Mouse (Mus musculus) embryonic facial prominence, embryonic 10.5 days (tissue): ENCODE results near the gene Fbxw21. TPM values are rescaled to one million over a fixed set of nuclear protein-coding genes. Genes with fewer than 3 reads are reported as not detected.
"Not testable (repeated sequence)": the region's sequence is repeated elsewhere in the genome, so short reads cannot be mapped to it uniquely, and the experiment has no call there.

Source experiments
- DNase-seq: peaks from one replicate; pipeline ENCODE4 v3.0.0-alpha.2; 2017; ENCODE audit warnings: low spot score
- H3K27ac ChIP-seq: fragments of 300-500 bp; sonication (generic); replicated peaks from 2 replicates; pipeline ENCODE4 v1.5.1; 2016; ENCODE audit warnings: mild to moderate bottlenecking
- H3K27me3 ChIP-seq: fragments of 300-500 bp; sonication (generic); replicated peaks from 2 replicates; pipeline ENCODE4 v1.6.1; 2016; ENCODE audit warnings: low read depth, mild to moderate bottlenecking; ENCODE audit not compliant: poor library complexity, severe bottlenecking
- H3K36me3 ChIP-seq: fragments of 300-500 bp; sonication (generic); replicated peaks from 2 replicates; pipeline ENCODE4 v1.6.1; 2016; ENCODE audit warnings: mild to moderate bottlenecking, moderate library complexity
- H3K4me1 ChIP-seq: fragments of 300-500 bp; sonication (generic); 2 replicates; pipeline ENCODE4 v1.6.1; 2016
- H3K4me3 ChIP-seq: fragments of 300-500 bp; sonication (generic); 2 replicates; pipeline ENCODE4 v1.5.1; 2016; ENCODE audit warnings: mild to moderate bottlenecking, moderate library complexity
- H3K9me3 ChIP-seq: fragments of 300-500 bp; sonication (generic); 2 replicates; pipeline ENCODE4 v1.6.1; 2016; ENCODE audit warnings: mild to moderate bottlenecking
- WGBS: fragments of 180-500 bp; shearing (Covaris S2); methylation state at CpG from one replicate; pipeline ENCODE4 v1.1.7; 2016; 5-methylcytosine and 5-hydroxymethylcytosine counted together
- polyA plus RNA-seq: library from polyadenylated mRNA; unstranded; fragments of >200 nt; fragmentation: Nextera tagmentation; extraction: Ambion mirVana; gene quantifications from 2 replicates; pipeline ENCODE4 v1.2.1, GENCODE M21; 2016

Gene Fbxw21
- not detected in 2 replicates for polyA plus RNA-seq

DNA sequence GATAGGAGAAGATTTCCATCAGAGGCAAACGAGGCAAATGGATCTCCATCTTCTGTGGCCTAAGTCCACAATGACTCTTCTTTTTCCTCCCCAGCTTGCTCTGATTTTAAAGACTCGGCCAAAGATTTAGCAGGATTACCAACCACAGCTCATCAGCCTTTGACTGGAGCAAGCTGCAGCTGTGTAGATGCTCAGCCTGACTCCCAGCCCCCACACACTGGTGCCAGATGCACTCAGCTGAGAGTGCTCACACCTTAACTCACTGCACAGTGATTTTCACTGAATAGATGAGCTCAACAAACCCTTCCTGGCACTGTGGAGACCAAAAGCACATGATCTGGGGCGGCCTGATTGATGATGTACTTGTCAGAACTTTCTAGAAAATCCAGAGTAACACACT lies at the start of gene Fbxw21:
Fbxw21 (minus strand) TSS at position 101 of the 400 bp plus-strand sequence.
- Histone ChIP-seq H3K4me3 (no peak within 1 kb of the TSS), H3K36me3 (no peaks in the 10 kb centered on the region), H3K27ac (no peak within 1 kb of the TSS), H3K4me1 (no peaks in the 10 kb centered on the region), H3K27me3 (no peaks in the 10 kb centered on the region), H3K9me3 (no peaks in the 10 kb centered on the region)
- no peak for DNase-seq
- 76% methylated on average over 3 of the region's 3 CpGs for WGBS

- not testable (repeated sequence) for H3K27ac ChIP-seq, H3K9me3 ChIP-seq, H3K27me3 ChIP-seq, H3K4me3 ChIP-seq, H3K36me3 ChIP-seq, DNase-seq, H3K4me1 ChIP-seq
- WGBS, result 69% methylated on average over 1 of the region's 1 CpGs
These were observed 39.5 kb upstream of the Fbxw21 start for GRCm38 (mm10) chr9:109201347-109201746.

DNA sequence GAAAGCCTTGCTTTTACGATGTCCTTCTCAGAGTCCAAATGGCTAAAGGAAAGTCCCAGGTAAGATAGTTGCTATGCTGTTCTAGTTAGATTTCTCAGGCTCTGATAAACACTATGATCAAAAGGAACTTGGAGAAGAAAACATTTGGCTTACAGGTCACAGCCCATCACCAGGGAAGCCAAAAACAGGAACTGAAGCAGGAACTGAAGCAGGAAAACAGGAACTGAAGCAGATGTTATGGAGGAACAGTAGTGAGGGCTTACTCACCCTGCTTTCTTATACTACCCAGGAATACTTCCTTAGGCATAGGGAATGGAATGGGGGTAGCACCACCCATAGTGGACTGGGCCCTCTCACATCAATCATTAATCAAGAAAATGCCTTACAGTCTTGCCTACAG lies 38.5 kb upstream of the Fbxw21 start:
- Histone ChIP-seq H3K4me1 (no peaks in the 10 kb centered on the region), H3K36me3 (no peaks in the 10 kb centered on the region), H3K27ac (no peak overlapping the region), H3K9me3 (no peaks in the 10 kb centered on the region), H3K4me3 (no peak overlapping the region), H3K27me3 (no peaks in the 10 kb centered on the region)
- DNase-seq, result no peak
- 91% methylated on average over 1 of the region's 1 CpGs for whole genome bisulfite sequencing

- WGBS, result 82% methylated on average over 1 of the region's 1 CpGs
These were observed 37.5 kb upstream of the Fbxw21 start for GRCm38 (mm10) chr9:109199353-109199752.

GRCm38 (mm10) chr9:109195875-109196274 lies 34.0 kb upstream of the Fbxw21 start, which contains the start of gene Fbxw13:
Gene Fbxw13, minus strand, starts transcription at chr9:109195975.
- H3K27me3 ChIP-seq, H3K4me3 ChIP-seq, H3K4me1 ChIP-seq, H3K9me3 ChIP-seq, H3K36me3 ChIP-seq, H3K27ac ChIP-seq, DNase-seq: not testable (repeated sequence)
- WGBS, result 85% methylated on average over 3 of the region's 3 CpGs

More at GRCm38 (mm10) chr9:109199353-109199752, 37.5 kb upstream of the Fbxw21 start:
- DNase-seq, result no peak
- H3K4me3 ChIP-seq, result no peak overlapping the region
- H3K36me3 ChIP-seq, result no peaks in the 10 kb centered on the region
- H3K9me3 ChIP-seq, result no peaks in the 10 kb centered on the region
- H3K4me1 ChIP-seq, result no peaks in the 10 kb centered on the region
- no peak overlapping the region for H3K27ac ChIP-seq
- H3K27me3 ChIP-seq, result no peaks in the 10 kb centered on the region

DNA sequence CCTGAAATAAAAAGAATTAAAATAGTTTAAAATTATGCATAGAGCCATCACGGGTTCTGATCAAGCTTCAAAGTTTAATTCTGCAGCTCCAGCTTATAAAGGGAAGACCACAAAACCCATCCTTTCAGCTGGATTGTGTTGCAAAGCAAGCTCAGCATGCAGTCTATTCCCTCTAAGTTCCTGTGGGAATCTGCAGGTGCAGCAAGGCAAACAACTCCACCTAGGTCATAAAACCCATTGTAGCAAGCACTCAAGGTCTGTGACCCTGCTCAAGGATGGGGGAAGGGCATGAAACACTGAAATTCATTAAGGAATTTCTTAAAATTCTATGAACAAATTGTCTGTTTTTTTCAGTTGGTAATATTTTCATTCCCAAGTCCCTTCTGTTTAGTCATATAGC lies 15.4 kb upstream of the Fbxw21 start:
- Histone ChIP-seq H3K4me3 (no peak overlapping the region), H3K4me1 (no peaks in the 10 kb centered on the region), H3K27ac (no peak overlapping the region), H3K36me3 (no peaks in the 10 kb centered on the region), H3K27me3 (no peaks in the 10 kb centered on the region), H3K9me3 (no peaks in the 10 kb centered on the region; the same call in 1 of the 2 replicates)
- 84% methylated on average over 1 of the region's 1 CpGs for WGBS
- DNase-seq, result no peak

- no peak overlapping the region for H3K4me3 ChIP-seq
- no peaks in the 10 kb centered on the region for H3K4me1 ChIP-seq
- H3K9me3 ChIP-seq, result no peaks in the 10 kb centered on the region; the same call in 1 of the 2 replicates
- H3K36me3 ChIP-seq, result no peaks in the 10 kb centered on the region
- DNase-seq, result no peak
- H3K27ac ChIP-seq, result no peak overlapping the region
- H3K27me3 ChIP-seq, result no peaks in the 10 kb centered on the region
- 89% methylated on average over 1 of the region's 1 CpGs for WGBS
These were observed 14.5 kb upstream of the Fbxw21 start for GRCm38 (mm10) chr9:109176301-109176700.

DNA sequence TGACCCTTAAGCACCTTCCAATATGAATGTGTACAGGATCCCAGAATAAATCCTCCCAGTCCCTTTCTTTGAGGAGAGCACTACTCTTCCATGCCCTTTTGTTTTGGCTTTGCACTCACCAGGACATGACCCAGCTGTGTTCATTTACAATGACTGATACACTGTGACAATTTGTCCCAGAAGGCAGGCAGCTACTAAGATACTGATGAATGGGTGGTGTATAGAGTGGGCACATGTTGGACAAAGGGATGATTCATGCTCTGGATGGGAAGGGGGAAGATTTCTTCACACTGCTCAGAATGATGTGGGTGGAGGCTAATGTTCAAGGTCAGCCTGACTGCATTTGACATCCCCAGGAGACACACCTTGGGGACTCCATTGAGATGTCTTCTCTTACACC lies 5.5 kb upstream of the Fbxw21 start:
- no peak for DNase-seq
- Histone ChIP-seq H3K36me3 (no peaks in the 10 kb centered on the region), H3K27ac (no peak overlapping the region), H3K4me1 (no peaks in the 10 kb centered on the region), H3K4me3 (no peak overlapping the region), H3K27me3 (no peaks in the 10 kb centered on the region), H3K9me3 (peaks cover 9% of the 10 kb centered on the region; the same call in 1 of the 2 replicates)

DNA sequence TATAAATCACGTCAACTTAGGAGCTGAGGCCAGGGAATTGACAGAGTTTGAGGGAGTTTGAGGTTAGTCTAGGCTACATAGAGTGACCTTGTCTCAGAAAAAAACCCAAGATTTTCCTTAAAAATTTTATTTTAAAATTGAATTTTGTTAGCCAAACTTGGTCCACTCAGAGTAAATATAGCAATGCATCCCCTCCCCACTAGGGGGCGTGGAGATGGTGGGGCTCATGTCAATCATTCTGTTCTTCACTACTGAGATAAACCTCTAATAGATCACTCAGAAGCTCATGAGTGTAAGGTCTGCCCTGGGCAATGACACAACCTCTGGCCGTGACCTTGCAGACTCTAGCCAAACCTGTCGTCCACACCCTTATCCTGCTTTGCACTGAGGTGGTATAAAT lies 21.4 kb downstream of the Fbxw21 start:
- not testable (repeated sequence) for H3K27me3 ChIP-seq, H3K9me3 ChIP-seq, H3K36me3 ChIP-seq, H3K27ac ChIP-seq, DNase-seq, H3K4me3 ChIP-seq, H3K4me1 ChIP-seq
- WGBS, result 69% methylated on average over 4 of the region's 4 CpGs

DNA sequence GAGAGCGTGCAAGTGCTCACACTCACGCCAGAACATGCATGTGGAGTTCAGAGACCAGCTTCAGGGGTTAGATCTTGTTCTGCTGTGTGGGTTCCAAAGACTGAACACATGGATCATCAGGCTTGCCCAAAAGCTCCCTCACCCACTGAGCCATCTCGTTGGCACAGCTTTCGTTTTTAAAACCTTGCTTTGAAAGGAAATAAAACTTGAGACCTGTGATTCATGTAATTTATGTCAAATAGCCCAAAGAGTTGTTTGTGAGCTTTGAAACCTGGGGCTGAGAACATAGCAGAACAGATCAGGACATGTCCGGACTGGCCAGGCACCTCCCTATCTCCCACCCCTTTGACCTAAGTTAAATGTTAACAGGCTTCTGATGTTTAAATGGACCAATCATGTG lies 31.8 kb downstream of the Fbxw21 start:
- no peak for DNase-seq
- 91% methylated on average over 5 of the region's 5 CpGs for WGBS
- Histone ChIP-seq H3K9me3 (no peaks in the 10 kb centered on the region), H3K27ac (no peak overlapping the region), H3K36me3 (no peaks in the 10 kb centered on the region), H3K4me1 (no peaks in the 10 kb centered on the region), H3K4me3 (no peak overlapping the region), H3K27me3 (no peaks in the 10 kb centered on the region)

DNA sequence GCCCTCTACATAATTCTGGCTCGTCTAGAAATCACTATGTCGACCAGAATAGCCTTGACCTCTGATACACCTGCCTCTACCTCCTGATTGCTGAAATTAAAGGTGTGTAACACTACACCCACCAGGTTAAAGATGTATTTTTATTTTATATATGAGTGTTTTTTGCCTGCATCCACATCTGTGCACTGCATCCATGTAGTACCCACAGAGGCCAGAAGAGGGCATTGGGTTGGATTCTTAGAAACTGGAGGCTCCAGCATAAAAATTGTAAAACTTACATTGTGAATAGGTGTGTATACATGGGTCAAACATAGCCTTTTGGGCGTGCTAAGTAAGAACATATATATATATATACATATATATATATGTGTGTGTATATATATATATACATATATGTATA lies 33.6 kb downstream of the Fbxw21 start:
- Histone ChIP-seq H3K4me3 (no peak overlapping the region), H3K27me3 (no peaks in the 10 kb centered on the region), H3K9me3 (no peaks in the 10 kb centered on the region), H3K4me1 (no peaks in the 10 kb centered on the region), H3K36me3 (no peaks in the 10 kb centered on the region), H3K27ac (no peak overlapping the region)
- DNase-seq, result no peak
- WGBS, result 59% methylated on average over 3 of the region's 3 CpGs

DNA sequence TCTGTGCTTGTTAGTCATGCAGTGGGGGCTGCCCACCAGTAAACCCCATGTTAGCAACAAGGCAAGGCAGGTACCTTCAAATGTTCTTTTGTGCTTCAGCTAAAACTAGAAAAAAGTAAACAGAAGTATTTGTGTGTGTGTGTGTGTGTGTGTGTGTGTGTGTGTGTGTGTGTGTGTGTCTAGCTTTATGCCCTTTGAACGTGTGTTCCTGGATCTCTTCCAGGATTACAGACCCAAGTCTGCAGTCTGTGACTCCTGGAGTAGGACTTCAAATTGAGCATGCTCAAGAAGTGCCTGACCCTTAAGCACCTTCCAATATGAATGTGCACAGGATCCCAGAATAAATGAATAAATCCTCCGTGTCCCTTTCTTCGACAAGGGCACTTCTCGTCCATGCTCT lies 34.8 kb downstream of the Fbxw21 start:
- H3K27me3 ChIP-seq, result no peaks in the 10 kb centered on the region
- no peaks in the 10 kb centered on the region for H3K36me3 ChIP-seq
- no peaks in the 10 kb centered on the region for H3K9me3 ChIP-seq
- H3K4me1 ChIP-seq, result no peaks in the 10 kb centered on the region
- no peak overlapping the region for H3K4me3 ChIP-seq
- WGBS, result 92% methylated on average over 4 of the region's 4 CpGs
- H3K27ac ChIP-seq, result no peak overlapping the region
- no peak for DNase-seq

GRCm38 (mm10) chr9:109125481-109125880 lies 36.4 kb downstream of the Fbxw21 start:
- H3K9me3 ChIP-seq, result no peaks in the 10 kb centered on the region
- DNase-seq, result no peak
- H3K27ac ChIP-seq, result no peak overlapping the region
- H3K4me3 ChIP-seq, result no peak overlapping the region
- no peaks in the 10 kb centered on the region for H3K27me3 ChIP-seq
- peaks cover 3% of the 10 kb centered on the region; the same call in 1 of the 2 replicates for H3K36me3 ChIP-seq
- no peaks in the 10 kb centered on the region for H3K4me1 ChIP-seq
- 82% methylated on average over 3 of the region's 3 CpGs for WGBS

- no peaks in the 10 kb centered on the region for H3K4me1 ChIP-seq
- H3K36me3 ChIP-seq, result peaks cover 6% of the 10 kb centered on the region; the same call in 1 of the 2 replicates
- H3K4me3 ChIP-seq, result no peak overlapping the region
- H3K27ac ChIP-seq, result no peak overlapping the region
- H3K9me3 ChIP-seq, result no peaks in the 10 kb centered on the region
- WGBS, result 85% methylated on average over 2 of the region's 2 CpGs
- H3K27me3 ChIP-seq, result no peaks in the 10 kb centered on the region
- DNase-seq, result no peak
These were observed 36.8 kb downstream of the Fbxw21 start for GRCm38 (mm10) chr9:109125043-109125442.
